Comparison of ENCODE assay signal across 32 mouse cellular contexts in the genomic region with DNA sequence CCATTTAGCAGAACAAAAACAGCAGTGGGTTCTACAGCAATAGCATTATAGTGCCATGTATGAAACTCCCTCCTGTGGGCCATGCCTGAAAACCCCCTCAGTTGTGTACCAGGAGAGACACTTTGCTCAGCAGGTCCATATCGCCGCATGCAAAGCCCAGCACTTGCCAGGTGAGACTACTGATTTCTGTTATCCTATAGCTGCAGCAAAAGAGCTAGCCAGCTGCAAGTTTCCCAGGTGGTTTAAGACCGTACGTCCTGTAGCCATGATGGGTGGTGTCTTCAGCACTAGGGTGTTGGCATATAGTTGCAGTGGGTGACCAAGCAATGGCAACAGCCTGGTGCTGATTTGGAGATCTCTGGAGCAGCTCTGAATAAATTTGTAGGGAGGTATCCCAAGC. TPM values are rescaled to one million over a fixed set of nuclear protein-coding genes. Genes with fewer than 3 reads are reported as not detected.
DNase-seq lines count a peak whose midpoint lies in the region; ATAC-seq and TF ChIP-seq lines count a peak whose summit lies in the region.
"Had no signal": no experiment of that assay in that cellular context is flagged by ENCODE, and none has a peak within 500 bp of the region (broad histone marks: within the 10 kb centered on the region; RNA-seq: fewer than 3 reads in every experiment).

No protein-coding gene starts in this region.

- DNase-seq in spleen, adult 12 weeks (ENCODE audit: low spot score), result peak; percentile 64
- no peak for DNase-seq in spleen, adult 18-20 months
- DNase-seq in liver, embryonic 11.5 days (ENCODE audit: low spot score), result no peak
- DNase-seq in liver, postnatal 0 days, result peak; percentile 56
- no peak for DNase-seq in gastrocnemius, postnatal 4 days (ENCODE audit: low spot score in 2 of 2)
- DNase-seq in lung, postnatal 14 days, result no peak
- DNase-seq: adrenal gland, postnatal 25 days; cerebellum, adult 18-20 months; cerebellum, postnatal 25 days; embryo, embryonic 11 days; heart, postnatal 36 days; kidney, adult 11 months; layer of hippocampus, adult 9-11 months had no signal

- H3K27me3 ChIP-seq in liver, embryonic 11.5 days (replicated peaks; ENCODE audit: control insufficient read depth, insufficient read depth, low read length), result no peaks in the 10 kb centered on the region
- H3K27me3 ChIP-seq in liver, postnatal 0 days (ENCODE audit: insufficient read depth, low read length), result no peaks in the 10 kb centered on the region
- H3K27me3 ChIP-seq in stomach, embryonic 16.5 days (ENCODE audit: control insufficient read depth, insufficient read depth, low read length), result no peaks in the 10 kb centered on the region
- no peaks in the 10 kb centered on the region for H3K27me3 ChIP-seq in forebrain, embryonic 16.5 days (replicated peaks; ENCODE audit: control insufficient read depth, insufficient read depth, low read length)
- H3K27me3 ChIP-seq: hindbrain, embryonic 13.5 days; kidney, embryonic 15.5 days had no signal

- no peak overlapping the region for H3K4me3 ChIP-seq in liver, embryonic 11.5 days (ENCODE audit: low read depth, low read length)
- no peak overlapping the region for H3K4me3 ChIP-seq in liver, postnatal 0 days (ENCODE audit: low read depth, low read length)
- no peak overlapping the region for H3K4me3 ChIP-seq in stomach, embryonic 16.5 days (replicated peaks; ENCODE audit: low read length)
- H3K4me3 ChIP-seq in forebrain, embryonic 16.5 days (replicated peaks; ENCODE audit: low read length), result no peak overlapping the region
- H3K4me3 ChIP-seq: forebrain, embryonic 10.5 days; heart, embryonic 15.5 days; hindbrain, embryonic 13.5 days; kidney, embryonic 15.5 days; left cerebral cortex, adult 2 months had no signal

- peak; percentile 68 for ATAC-seq in liver, embryonic 11.5 days (replicated peaks; ENCODE audit: low FRiP score)
- peak; percentile 80 for ATAC-seq in liver, postnatal 0 days
- ATAC-seq in stomach, embryonic 16.5 days (ENCODE audit: insufficient read depth, low FRiP score), result peak; percentile 35; the same call in 1 of the 2 replicates
- no peak for ATAC-seq in forebrain, embryonic 16.5 days

- WGBS in liver, embryonic 11.5 days, result 65% methylated on average over 4 of the region's 4 CpGs
- 63% methylated on average over 4 of the region's 4 CpGs for whole genome bisulfite sequencing in liver, postnatal 0 days (ENCODE audit: insufficient replicate concordance)
- WGBS in stomach, embryonic 16.5 days, result 84% methylated on average over 4 of the region's 4 CpGs
- WGBS in forebrain, embryonic 16.5 days, result 90% methylated on average over 4 of the region's 4 CpGs

- peak overlapping the region; percentile 91 for H3K27ac ChIP-seq in liver, embryonic 11.5 days (ENCODE audit: low read depth, low read length)
- peak overlapping the region; percentile 92 for H3K27ac ChIP-seq in liver, postnatal 0 days (ENCODE audit: low read depth)
- H3K27ac ChIP-seq in stomach, embryonic 16.5 days (ENCODE audit: low read length), result no peak overlapping the region
- H3K27ac ChIP-seq in forebrain, embryonic 16.5 days (ENCODE audit: low read length), result no peak overlapping the region
- H3K27ac ChIP-seq: forebrain, embryonic 10.5 days; heart, embryonic 15.5 days; hindbrain, embryonic 13.5 days; kidney, embryonic 15.5 days; left cerebral cortex, adult 2 months; macrophage had no signal

- H3K9ac ChIP-seq in liver, embryonic 11.5 days (ENCODE audit: low read depth, low read length), result no peak overlapping the region
- H3K9ac ChIP-seq in liver, postnatal 0 days (replicated peaks), result no peak overlapping the region
- no peak overlapping the region for H3K9ac ChIP-seq in stomach, embryonic 16.5 days (ENCODE audit: low read length)
- H3K9ac ChIP-seq in forebrain, embryonic 16.5 days (replicated peaks; ENCODE audit: low read depth, low read length), result no peak overlapping the region
- H3K9ac ChIP-seq: heart, embryonic 15.5 days; hindbrain, embryonic 13.5 days; kidney, embryonic 15.5 days had no signal

- H3K4me1 ChIP-seq in liver, embryonic 11.5 days (replicated peaks; ENCODE audit: control insufficient read depth, insufficient read depth, low read length), result peaks cover 23% of the 10 kb centered on the region
- H3K4me1 ChIP-seq in liver, postnatal 0 days (ENCODE audit: insufficient read depth), result peaks cover 24% of the 10 kb centered on the region
- H3K4me1 ChIP-seq in stomach, embryonic 16.5 days (ENCODE audit: control insufficient read depth, insufficient read depth, low read length), result peaks cover 4% of the 10 kb centered on the region; the same call in 1 of the 2 replicates
- no peaks in the 10 kb centered on the region for H3K4me1 ChIP-seq in forebrain, embryonic 16.5 days (replicated peaks; ENCODE audit: control insufficient read depth, insufficient read depth, low read length)
- H3K4me1 ChIP-seq: hindbrain, embryonic 13.5 days; kidney, embryonic 15.5 days had no signal

- H3K9me3 ChIP-seq in liver, embryonic 11.5 days (ENCODE audit: control insufficient read depth, low read length), result no peaks in the 10 kb centered on the region
- no peaks in the 10 kb centered on the region for H3K9me3 ChIP-seq in liver, postnatal 0 days (ENCODE audit: low read length)
- H3K9me3 ChIP-seq in stomach, embryonic 16.5 days (replicated peaks; ENCODE audit: control insufficient read depth, low read length), result no peaks in the 10 kb centered on the region
- H3K9me3 ChIP-seq in forebrain, embryonic 16.5 days (ENCODE audit: control insufficient read depth, low read length), result no peaks in the 10 kb centered on the region
- H3K9me3 ChIP-seq: forebrain, embryonic 10.5 days; heart, embryonic 15.5 days; hindbrain, embryonic 13.5 days; kidney, embryonic 15.5 days had no signal

- peak; percentile 98 for TF ChIP-seq EP300 in liver, postnatal 0 days (IDR thresholded peaks at IDR 0.05; ENCODE audit: low read depth)

- H3K4me2 ChIP-seq in liver, embryonic 11.5 days, result peak overlapping the region; percentile 4; the same call in 1 of the 2 replicates
- H3K4me2 ChIP-seq in liver, postnatal 0 days (ENCODE audit: low read depth, low read length), result peak overlapping the region; percentile 54; the same call in 1 of the 2 replicates
- H3K4me2 ChIP-seq in stomach, embryonic 16.5 days (ENCODE audit: low read depth, low read length), result no peak overlapping the region
- H3K4me2 ChIP-seq in forebrain, embryonic 16.5 days (ENCODE audit: low read length), result no peak overlapping the region
- H3K4me2 ChIP-seq: heart, embryonic 15.5 days; hindbrain, embryonic 13.5 days; kidney, embryonic 15.5 days; midbrain, embryonic 11.5 days had no signal

- no peaks in the 10 kb centered on the region for H3K36me3 ChIP-seq in liver, embryonic 11.5 days (ENCODE audit: control insufficient read depth, insufficient read depth, low read length)
- no peaks in the 10 kb centered on the region for H3K36me3 ChIP-seq in liver, postnatal 0 days (replicated peaks; ENCODE audit: insufficient read depth, low read length)
- no peaks in the 10 kb centered on the region for H3K36me3 ChIP-seq in stomach, embryonic 16.5 days (ENCODE audit: control insufficient read depth, insufficient read depth, low read length)
- H3K36me3 ChIP-seq in forebrain, embryonic 16.5 days (ENCODE audit: control insufficient read depth, insufficient read depth), result no peaks in the 10 kb centered on the region
- H3K36me3 ChIP-seq: forebrain, embryonic 10.5 days; heart, embryonic 15.5 days; hindbrain, embryonic 13.5 days; kidney, embryonic 15.5 days had no signal

- TF ChIP-seq CTCF in liver, postnatal 0 days (IDR thresholded peaks at IDR 0.05; ENCODE audit: low read depth), result no peak

RNA-seq across cellular contexts. Expression of a gene that starts 7.2 kb away (rescaled TPM):
- polyA plus RNA-seq in liver, embryonic 11.5 days (2014; fragmentation: Nextera tagmentation; extraction: Ambion mirVana), result not detected in 2 replicates
- polyA plus RNA-seq in liver, postnatal 0 days (2015; fragmentation: Nextera tagmentation; extraction: Ambion mirVana), result not detected in 2 replicates
- polyA plus RNA-seq in stomach, embryonic 16.5 days (2015; fragmentation: Nextera tagmentation; extraction: Ambion mirVana), result 0.10 TPM in 1 of 2 replicates, not detected in the other
- total RNA-seq in gastrocnemius, postnatal 4 days (2021), result not detected
- polyA plus RNA-seq in forebrain, embryonic 16.5 days (2015; fragmentation: Nextera tagmentation; extraction: Ambion mirVana), result 0.54 TPM in 1 of 2 replicates, not detected in the other
- total RNA-seq: adrenal gland, postnatal 25 days; gastrocnemius, adult 18-20 months; heart, postnatal 36 days had no signal
- polyA plus RNA-seq: embryonic facial prominence, embryonic 14.5 days; forebrain, embryonic 10.5 days; hindbrain, embryonic 13.5 days; kidney, embryonic 15.5 days; large intestine, adult 2 months; macrophage; stomach, embryonic 14.5 days; thymus, postnatal 0 days; urinary bladder, adult 2 months had no signal

RNA-seq across cellular contexts. Expression of a gene that starts 7.8 kb away (rescaled TPM):
- not detected in 2 replicates for polyA plus RNA-seq in liver, embryonic 11.5 days (2014; fragmentation: Nextera tagmentation; extraction: Ambion mirVana)
- polyA plus RNA-seq in liver, postnatal 0 days (2015; fragmentation: Nextera tagmentation; extraction: Ambion mirVana), result not detected in 2 replicates
- polyA plus RNA-seq in stomach, embryonic 16.5 days (2015; fragmentation: Nextera tagmentation; extraction: Ambion mirVana), result not detected in 2 replicates
- not detected for total RNA-seq in gastrocnemius, postnatal 4 days (2021)
- polyA plus RNA-seq in forebrain, embryonic 16.5 days (2015; fragmentation: Nextera tagmentation; extraction: Ambion mirVana), result not detected in 2 replicates
- total RNA-seq: adrenal gland, postnatal 25 days; gastrocnemius, adult 18-20 months; heart, postnatal 36 days; left cerebral cortex, adult 2 months; left cerebral cortex, postnatal 36 days; midbrain, postnatal 0 days had no signal
- polyA plus RNA-seq: embryonic facial prominence, embryonic 14.5 days; forebrain, embryonic 10.5 days; heart, embryonic 15.5 days; hindbrain, embryonic 13.5 days; kidney, embryonic 15.5 days; large intestine, adult 2 months; lung, embryonic 16.5 days; macrophage; midbrain, embryonic 11.5 days; midbrain, postnatal 0 days; neural tube, embryonic 14.5 days; stomach, embryonic 14.5 days; thymus, postnatal 0 days; urinary bladder, adult 2 months had no signal

RNA-seq across cellular contexts. Expression of a gene that starts 27.3 kb away (rescaled TPM):
- not detected in 2 replicates for polyA plus RNA-seq in liver, embryonic 11.5 days (2014; fragmentation: Nextera tagmentation; extraction: Ambion mirVana)
- polyA plus RNA-seq in liver, postnatal 0 days (2015; fragmentation: Nextera tagmentation; extraction: Ambion mirVana), result not detected in 2 replicates
- not detected in 2 replicates for polyA plus RNA-seq in stomach, embryonic 16.5 days (2015; fragmentation: Nextera tagmentation; extraction: Ambion mirVana)
- total RNA-seq in gastrocnemius, postnatal 4 days (2021), result under 1 TPM; 0.05 to 0.08 TPM
- not detected in 2 replicates for polyA plus RNA-seq in forebrain, embryonic 16.5 days (2015; fragmentation: Nextera tagmentation; extraction: Ambion mirVana)
- total RNA-seq: adrenal gland, postnatal 25 days; gastrocnemius, adult 18-20 months; heart, postnatal 36 days; left cerebral cortex, postnatal 36 days had no signal
- polyA plus RNA-seq: heart, embryonic 15.5 days; hindbrain, embryonic 13.5 days; large intestine, adult 2 months; lung, embryonic 16.5 days; macrophage; midbrain, postnatal 0 days; neural tube, embryonic 14.5 days; stomach, embryonic 14.5 days; urinary bladder, adult 2 months had no signal

RNA-seq across cellular contexts. Expression of a gene that starts 29.3 kb away (rescaled TPM):
- 0.06 and 0.11 TPM in 2 replicates for polyA plus RNA-seq in liver, embryonic 11.5 days (2014; fragmentation: Nextera tagmentation; extraction: Ambion mirVana)
- polyA plus RNA-seq in liver, postnatal 0 days (2015; fragmentation: Nextera tagmentation; extraction: Ambion mirVana), result 0.02 and 0.15 TPM in 2 replicates
- polyA plus RNA-seq in stomach, embryonic 16.5 days (2015; fragmentation: Nextera tagmentation; extraction: Ambion mirVana), result not detected in 2 replicates
- total RNA-seq in gastrocnemius, postnatal 4 days (2021), result under 1 TPM; 0.05 to 0.07 TPM
- polyA plus RNA-seq in forebrain, embryonic 16.5 days (2015; fragmentation: Nextera tagmentation; extraction: Ambion mirVana), result 0.20 TPM in 1 of 2 replicates, not detected in the other
- total RNA-seq: adrenal gland, postnatal 25 days; gastrocnemius, adult 18-20 months; heart, postnatal 36 days; midbrain, postnatal 0 days had no signal
- polyA plus RNA-seq: hindbrain, embryonic 13.5 days; kidney, embryonic 15.5 days; large intestine, adult 2 months; lung, embryonic 16.5 days; macrophage; midbrain, embryonic 11.5 days; midbrain, postnatal 0 days; thymus, postnatal 0 days; urinary bladder, adult 2 months had no signal

RNA-seq across cellular contexts. Expression of a gene that starts 30.2 kb away (rescaled TPM):
- polyA plus RNA-seq in liver, embryonic 11.5 days (2014; fragmentation: Nextera tagmentation; extraction: Ambion mirVana), result 173 and 181 TPM in 2 replicates
- polyA plus RNA-seq in liver, postnatal 0 days (2015; fragmentation: Nextera tagmentation; extraction: Ambion mirVana), result 135 and 137 TPM in 2 replicates
- 122 and 134 TPM in 2 replicates for polyA plus RNA-seq in stomach, embryonic 16.5 days (2015; fragmentation: Nextera tagmentation; extraction: Ambion mirVana)
- 10 to 100 TPM; 86.8 to 91.1 TPM for total RNA-seq in gastrocnemius, postnatal 4 days (2021)
- 145 and 149 TPM in 2 replicates for polyA plus RNA-seq in forebrain, embryonic 16.5 days (2015; fragmentation: Nextera tagmentation; extraction: Ambion mirVana)

Comparison
In these comparisons a context has a peak if more than half of its experiments do, and no peak if none do; other contexts are left out.
1. DNase-seq: peak in spleen, adult 12 weeks (single experiment) and liver, postnatal 0 days (single experiment); none in spleen, adult 18-20 months (0 of 2), liver, embryonic 11.5 days (single experiment), gastrocnemius, postnatal 4 days (0 of 2) and lung, postnatal 14 days (single experiment).
2. H3K27ac ChIP-seq: peak in liver, embryonic 11.5 days (single experiment) and liver, postnatal 0 days (single experiment); none in stomach, embryonic 16.5 days (single experiment) and forebrain, embryonic 16.5 days (single experiment).
3. H3K4me2 ChIP-seq: peak in liver, embryonic 11.5 days (single experiment) and liver, postnatal 0 days (single experiment); none in stomach, embryonic 16.5 days (single experiment) and forebrain, embryonic 16.5 days (single experiment).